Mouse (Mus musculus) urinary bladder, postnatal 10 days (tissue): ENCODE results near the gene G530012D18Rik.
A peak's percentile ranks its signal among the peaks of the same experiment; 100 is the strongest.
"Not testable (repeated sequence)": the region's sequence is repeated elsewhere in the genome, so short reads cannot be mapped to it uniquely, and the experiment has no call there.

Experiments used
- DNase-seq: peaks from one replicate; pipeline ENCODE4 v3.0.0; 2022; ENCODE audit warnings: low spot score

The G530012D18Rik gene

GRCm38 (mm10) chr1:85575376-85575775 is at the start of gene G530012D18Rik:
Gene G530012D18Rik (plus strand): TSS chr1:85575676.
- not testable (repeated sequence) for DNase-seq

- DNase-seq: not testable (repeated sequence)
These were observed 49.1 kb upstream of the G530012D18Rik start for GRCm38 (mm10) chr1:85526401-85526800.

DNA sequence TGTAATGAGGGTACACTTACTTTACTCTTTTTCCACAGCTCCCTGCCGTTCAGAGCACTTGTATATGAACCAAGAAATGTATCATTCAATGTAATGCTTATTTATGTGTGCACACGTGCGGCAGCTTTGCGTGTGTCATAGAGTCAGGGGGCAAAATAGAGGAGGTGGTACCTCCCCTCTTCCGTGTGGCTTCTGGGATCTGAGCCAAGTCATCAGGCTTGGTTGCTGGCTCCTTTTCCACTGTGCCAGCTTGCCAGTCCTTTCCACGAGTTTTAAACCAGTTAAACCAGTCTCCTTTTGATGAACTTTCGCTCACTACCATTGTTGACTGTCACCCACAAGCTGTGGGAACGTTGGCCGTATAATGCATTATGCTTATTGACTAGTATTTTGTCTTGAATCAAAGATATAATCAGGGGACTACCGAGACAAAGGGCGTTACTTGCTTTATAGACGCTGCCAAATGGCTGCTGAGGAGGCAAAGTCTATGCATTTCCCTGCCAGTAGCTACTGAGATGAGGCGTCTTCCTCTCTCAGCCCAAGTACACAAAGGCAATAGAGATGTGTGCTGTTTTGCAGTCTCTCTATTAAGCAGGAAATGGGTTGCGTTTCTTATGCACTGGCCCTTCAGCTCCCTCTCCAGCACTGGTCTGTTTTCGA is 46.9 kb upstream of the G530012D18Rik start:
- not testable (repeated sequence) for DNase-seq

DNA sequence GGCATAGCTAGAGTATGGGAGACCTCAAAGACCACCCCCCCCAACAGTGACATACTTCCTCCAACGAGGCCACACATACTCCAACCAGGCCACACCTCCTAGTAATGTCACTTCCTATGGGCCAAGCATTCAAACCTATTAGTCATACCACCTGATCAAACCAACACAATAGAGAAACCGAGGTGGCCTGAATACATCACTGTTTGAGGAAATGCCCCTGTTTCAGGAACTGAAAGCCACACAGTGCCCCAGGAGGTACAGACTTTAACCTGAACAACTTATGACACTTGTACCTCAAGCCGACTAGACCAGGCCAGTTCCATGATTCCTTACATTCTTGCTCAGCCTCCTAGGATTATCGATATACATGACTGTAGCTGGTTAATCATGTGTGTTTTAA is 31.7 kb upstream of the G530012D18Rik start:
- not testable (repeated sequence) for DNase-seq

DNA sequence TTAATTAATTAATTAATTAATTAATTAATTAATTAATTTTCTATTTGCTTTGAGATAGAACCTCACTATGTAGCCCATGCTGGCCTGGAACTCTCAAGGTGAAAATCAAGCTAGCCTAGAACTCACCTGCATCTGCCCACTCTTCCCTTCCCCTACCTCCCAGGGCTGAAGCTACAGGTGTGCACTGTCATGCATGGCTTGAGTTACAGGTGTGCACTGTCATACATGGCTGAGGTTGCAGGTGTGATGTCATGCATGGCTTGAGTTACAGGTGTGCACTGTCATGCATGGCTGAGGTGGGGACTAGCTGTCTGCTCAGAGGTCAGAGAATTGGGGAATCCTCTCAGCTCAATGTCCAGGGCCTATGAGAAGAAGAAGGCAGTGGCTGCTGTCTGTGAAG is 29.0 kb upstream of the G530012D18Rik start:
- DNase-seq: not testable (repeated sequence)

GRCm38 (mm10) chr1:85555261-85555660 is 20.2 kb upstream of the G530012D18Rik start:
- DNase-seq: peak; percentile 36

- DNase-seq: not testable (repeated sequence)
These were observed 1.9 kb upstream of the G530012D18Rik start for GRCm38 (mm10) chr1:85573554-85573953.

DNA sequence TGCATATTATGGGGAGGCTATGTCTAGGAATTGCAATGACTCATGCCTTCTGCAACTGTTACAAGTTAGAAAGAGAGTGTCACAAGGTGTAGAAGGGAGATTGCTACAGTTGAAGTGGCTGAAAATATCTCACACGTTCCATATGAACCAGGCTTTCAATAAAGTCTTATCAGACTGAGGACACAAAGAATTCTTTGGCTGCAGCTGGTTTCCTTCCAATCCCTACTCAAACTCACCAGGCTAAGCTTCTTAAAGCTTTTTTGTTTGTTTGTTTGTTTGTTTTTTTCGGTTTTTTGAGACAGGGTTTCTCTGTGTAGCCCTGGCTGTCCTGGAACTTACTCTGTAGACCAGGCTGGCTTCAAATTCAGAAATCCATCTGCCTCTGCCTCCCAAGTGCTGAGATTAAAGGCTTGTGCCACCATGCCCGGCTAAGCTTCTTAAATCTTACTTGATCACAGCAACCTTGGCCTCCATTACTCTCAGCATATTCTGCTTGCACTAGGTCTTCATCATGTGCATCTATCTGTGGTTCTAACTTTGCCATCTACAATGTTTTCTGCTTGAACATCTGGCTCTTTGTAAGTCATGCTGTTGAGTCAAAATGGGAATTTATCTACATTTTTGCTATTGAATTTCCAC is 3.0 kb downstream of the G530012D18Rik start:
- DNase-seq: not testable (repeated sequence)

GRCm38 (mm10) chr1:85579199-85580147 is 4.0 kb downstream of the G530012D18Rik start:
- not testable (repeated sequence) for DNase-seq

GRCm38 (mm10) chr1:85580148-85580534 is 4.7 kb downstream of the G530012D18Rik start:
- DNase-seq: not testable (repeated sequence)

DNA sequence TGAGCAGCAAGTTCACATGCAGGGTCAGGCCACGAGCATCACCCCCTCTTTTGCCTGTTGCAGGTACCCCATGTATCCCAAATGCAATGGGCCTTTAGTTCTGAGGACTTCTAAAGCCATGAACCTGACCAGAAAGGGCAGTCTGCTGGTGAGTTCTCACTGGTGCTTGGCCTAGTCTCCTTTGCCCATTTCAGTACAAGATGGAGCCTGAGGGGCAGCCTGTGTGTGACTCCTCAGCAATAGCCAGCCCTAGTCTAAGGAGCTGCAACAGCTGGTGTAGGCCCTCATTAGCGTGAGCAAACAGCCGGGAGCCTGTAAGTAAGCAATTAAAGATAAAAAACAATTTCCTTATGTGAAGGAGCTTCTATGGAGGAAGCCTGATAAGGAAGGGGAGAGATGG is 5.1 kb downstream of the G530012D18Rik start:
- not testable (repeated sequence) for DNase-seq

DNA sequence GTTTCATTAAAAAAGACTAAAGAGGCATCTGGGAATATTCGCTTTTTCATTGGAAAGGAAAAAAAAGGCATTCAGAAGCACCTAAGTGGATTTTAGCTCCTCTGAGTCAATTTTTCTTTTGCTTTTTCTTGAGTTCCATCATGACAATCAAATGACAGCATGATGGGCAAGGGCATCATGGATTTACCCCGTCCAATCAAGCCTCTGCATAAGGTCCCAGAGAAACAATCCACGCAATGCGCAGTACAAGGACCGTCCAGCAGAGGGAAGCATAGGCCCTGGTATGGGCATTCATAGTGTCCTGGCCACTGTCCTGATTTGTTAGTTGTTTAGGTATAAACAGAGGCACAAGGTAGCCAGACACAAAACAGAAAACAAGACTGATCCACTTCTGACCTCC is 6.0 kb downstream of the G530012D18Rik start:
- not testable (repeated sequence) for DNase-seq

DNA sequence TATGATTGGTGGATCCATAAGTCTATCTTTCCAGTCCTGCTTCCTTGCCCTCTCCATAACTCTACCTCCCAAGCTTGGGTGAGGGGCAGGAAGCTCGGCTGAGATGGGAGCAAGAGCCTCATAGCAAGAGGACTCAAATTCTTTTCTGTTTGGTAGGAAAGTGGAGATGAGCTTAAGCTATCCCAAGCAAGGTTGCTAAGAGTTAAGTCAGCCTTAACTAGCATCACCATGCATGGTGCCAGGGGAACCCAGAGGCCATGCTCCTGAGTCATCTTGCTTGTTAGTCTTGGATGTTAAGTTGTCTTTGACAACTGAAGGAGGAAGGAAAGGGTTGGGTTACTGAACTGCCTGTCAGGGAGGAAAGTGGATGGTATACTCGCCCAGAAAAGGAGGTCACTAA is 13.2 kb downstream of the G530012D18Rik start:
- not testable (repeated sequence) for DNase-seq

DNA sequence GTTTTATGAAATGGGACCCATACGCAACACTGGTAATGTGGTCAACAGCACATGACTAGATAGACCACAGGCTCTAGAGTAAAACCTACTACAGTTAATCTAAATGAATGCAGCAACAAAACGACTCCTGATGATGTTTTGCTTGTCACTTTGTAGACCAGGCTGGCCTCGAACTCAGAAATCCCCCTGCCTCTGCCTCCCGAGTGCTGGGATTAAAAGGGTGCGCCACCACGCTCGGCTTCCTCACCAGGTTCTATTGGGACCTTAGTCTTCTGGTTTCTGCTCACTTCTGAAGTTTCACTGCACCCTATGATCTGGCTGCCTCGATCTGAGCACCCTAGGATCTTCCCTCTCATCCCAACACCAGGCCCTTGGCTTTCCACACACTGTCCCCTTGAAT is 17.1 kb downstream of the G530012D18Rik start:
- not testable (repeated sequence) for DNase-seq

DNA sequence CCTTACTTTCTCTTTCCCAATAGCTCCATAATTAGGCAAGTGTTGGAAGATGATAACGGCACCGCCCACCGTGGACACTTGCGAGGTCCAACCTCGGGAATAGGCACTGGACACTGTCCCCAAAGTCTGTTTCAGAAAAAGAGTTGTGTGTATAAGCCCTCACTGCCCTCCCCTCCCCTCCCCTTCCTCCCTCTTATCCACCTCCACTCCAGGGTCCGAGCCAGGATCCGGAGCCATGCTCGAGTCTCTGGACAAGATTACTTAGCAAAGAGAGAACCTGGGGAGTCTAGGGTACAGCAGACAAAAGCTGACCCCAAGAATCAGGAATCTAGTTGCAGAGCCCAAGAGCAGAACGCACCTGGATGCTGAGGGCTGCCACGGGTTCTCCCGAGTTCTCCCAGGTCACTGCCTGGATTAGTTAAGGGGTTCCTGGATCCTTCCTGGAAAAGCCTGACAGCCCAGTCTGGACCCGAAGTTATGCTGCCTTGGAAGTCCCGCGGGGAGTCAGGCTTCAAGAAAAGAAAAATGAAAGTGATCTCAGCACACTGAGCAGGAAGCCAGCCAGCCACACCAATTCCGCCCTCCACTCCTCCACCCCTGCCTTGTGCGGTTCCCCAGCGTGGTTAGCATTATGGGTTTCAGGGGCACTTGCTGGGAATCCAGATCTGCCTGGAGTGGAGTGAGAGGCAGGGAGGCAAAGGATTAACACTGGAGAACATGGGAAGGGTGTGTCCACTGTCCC is 23.0 kb downstream of the G530012D18Rik start, which contains the start of gene Sp110:
TSS of gene Sp110 (minus strand) at position 547 of the 742 bp plus-strand sequence.
- DNase-seq: not testable (repeated sequence)

DNA sequence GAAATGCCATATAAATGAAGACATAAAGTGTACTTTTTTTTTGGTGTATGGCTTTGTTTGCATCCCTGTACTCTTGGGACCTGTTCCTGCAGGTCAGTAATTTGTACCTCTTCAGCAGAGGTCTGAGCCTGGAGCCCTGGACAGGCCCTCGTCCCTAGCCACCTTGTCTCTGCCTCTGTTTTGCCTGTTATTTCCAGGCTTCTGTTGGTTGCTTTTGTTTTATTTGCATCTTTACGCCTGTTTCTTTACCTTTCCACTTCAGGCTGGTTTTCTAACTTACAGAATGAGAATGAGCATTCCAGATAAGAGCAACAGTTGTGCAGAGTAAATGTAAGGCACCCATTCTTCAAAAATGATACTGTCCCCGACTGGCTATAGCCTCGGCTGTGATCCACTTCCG is 24.6 kb downstream of the G530012D18Rik start, which contains the start of gene Sp140:
TSS of gene Sp140 (plus strand) at position 301 of the 400 bp plus-strand sequence.
- not testable (repeated sequence) for DNase-seq

GRCm38 (mm10) chr1:85600794-85601193 is 25.3 kb downstream of the G530012D18Rik start:
- not testable (repeated sequence) for DNase-seq

- DNase-seq: not testable (repeated sequence)
These were observed 28.9 kb downstream of the G530012D18Rik start for GRCm38 (mm10) chr1:85604341-85604740.

DNA sequence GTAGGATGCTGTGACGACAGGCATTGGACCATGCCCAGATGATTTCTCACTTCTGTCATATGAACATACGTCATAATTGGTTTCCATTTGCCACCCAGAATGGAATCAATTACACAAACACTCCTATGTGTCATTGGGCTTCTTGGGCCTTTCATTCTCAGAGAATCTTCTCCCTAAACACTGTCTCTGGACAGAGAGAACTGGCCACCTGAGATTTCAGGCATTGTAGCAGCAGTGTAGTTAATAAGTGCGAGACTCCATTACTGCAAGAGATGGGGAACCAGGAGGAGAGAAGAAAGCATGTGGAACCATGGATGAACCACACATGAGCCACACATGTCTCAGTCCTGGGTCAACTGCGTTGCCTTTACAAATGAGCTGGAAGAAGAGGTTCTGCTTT is 32.9 kb downstream of the G530012D18Rik start:
- not testable (repeated sequence) for DNase-seq

DNA sequence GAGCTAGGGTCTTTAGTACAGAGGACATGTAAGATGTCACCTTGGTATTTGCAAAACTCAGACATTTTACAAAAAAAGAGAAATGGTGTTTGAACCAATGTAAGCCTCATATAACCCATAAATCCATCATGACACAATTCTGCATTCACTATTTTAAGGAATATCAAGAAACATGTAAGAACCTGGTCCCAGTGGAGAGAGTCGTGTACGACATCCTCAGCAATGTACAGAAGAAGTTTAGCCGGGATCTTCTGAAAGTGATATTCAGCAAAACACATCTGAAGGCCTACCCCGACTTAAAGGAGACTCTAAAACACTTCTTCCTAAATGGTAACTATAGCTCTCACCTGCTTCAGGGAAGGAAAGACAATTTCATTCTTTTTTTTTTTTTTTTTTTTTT is 35.1 kb downstream of the G530012D18Rik start:
- not testable (repeated sequence) for DNase-seq

GRCm38 (mm10) chr1:85615096-85615495 is 39.6 kb downstream of the G530012D18Rik start:
- not testable (repeated sequence) for DNase-seq
